Mouse (Mus musculus) ES-E14 (cell line): ENCODE data around the gene Scrt2.

Experiments
- MAFK ChIP-seq: IDR thresholded peaks from 2 replicates; pipeline ENCODE4 v1.6.1; 2014; ENCODE audit warnings: mild to moderate bottlenecking, low read depth, low read length, inconsistent platforms; ENCODE audit not compliant: insufficient read depth
- ZC3H11A ChIP-seq: IDR thresholded peaks from 2 replicates; pipeline ENCODE4 v1.6.1; 2012; ENCODE audit warnings: low read depth, mild to moderate bottlenecking, inconsistent platforms, low read length, borderline replicate concordance

DNA sequence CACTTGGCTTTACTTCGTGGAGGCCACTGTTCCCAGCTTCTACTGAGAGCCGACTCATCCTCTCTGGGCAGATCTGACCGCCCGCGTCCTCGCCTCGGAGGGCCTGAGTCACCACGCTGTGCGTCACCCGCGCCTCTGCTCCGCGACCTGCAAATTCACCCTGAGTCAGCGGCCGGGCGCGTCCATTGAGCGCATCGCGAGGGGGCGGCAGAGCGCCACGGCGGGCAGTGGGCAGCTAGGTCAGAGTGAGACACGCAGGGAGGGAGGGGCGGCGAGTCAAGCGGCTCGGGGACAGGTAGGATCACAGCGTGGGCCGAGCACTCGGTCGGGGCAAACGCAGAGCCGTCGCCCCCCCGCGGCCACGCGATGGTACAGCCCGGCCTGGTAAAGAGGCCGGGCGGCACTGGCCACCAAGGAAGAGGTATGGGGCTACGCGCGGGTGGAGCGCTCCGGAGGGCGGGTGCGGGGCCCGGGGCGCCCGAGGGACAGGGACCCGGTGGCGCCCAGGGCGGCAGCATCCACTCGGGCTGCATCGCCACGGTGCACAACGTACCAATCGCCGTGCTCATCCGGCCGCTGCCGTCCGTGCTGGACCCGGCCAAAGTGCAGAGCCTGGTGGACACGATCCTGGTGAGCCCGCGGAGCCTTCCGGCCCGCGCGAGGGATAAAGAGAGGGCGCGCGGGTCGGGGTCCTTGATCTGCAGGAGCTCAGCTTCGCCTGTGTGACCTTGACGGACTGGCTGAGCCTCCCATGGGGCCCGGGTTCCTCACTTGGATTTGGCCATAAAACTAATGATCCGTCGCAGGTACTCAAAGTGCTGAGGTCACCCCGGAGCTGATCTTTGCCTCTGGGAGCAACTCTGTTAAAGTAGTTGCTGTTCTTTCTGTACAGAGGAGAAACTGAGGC lies 24.2 kb downstream of the Scrt2 start, which contains the start of gene Srxn1:
- peak; percentile 97 for TF ChIP-seq MAFK
- TF ChIP-seq ZC3H11A: 0 out of 2 replicates have a peak, but pooled peaks have one; percentile 0
